Mouse (Mus musculus) G1E (cell line): Measurements from ENCODE around the gene Coro1b.

Experiments used
- CTCF ChIP-seq: IDR thresholded peaks from 2 replicates; pipeline ENCODE4 v1.5.1; 2012; ENCODE audit warnings: low read depth, low read length, inconsistent platforms, mixed read lengths
- GATA1 ChIP-seq: IDR thresholded peaks from 2 replicates; pipeline ENCODE4 v1.6.1; 2012; ENCODE audit warnings: borderline replicate concordance, low read length, inconsistent platforms, mixed read lengths
- GATA2 ChIP-seq: IDR thresholded peaks from 2 replicates; pipeline ENCODE4 v1.6.1; 2012; ENCODE audit warnings: low read depth, low read length, inconsistent platforms, borderline replicate concordance
- POLR2AphosphoS5 ChIP-seq: IDR thresholded peaks from 2 replicates; pipeline ENCODE4 v1.6.1; 2012; ENCODE audit warnings: low read depth, low read length, inconsistent platforms; ENCODE audit not compliant: insufficient replicate concordance
- TAL1 ChIP-seq: conservative IDR thresholded peaks from 2 replicates; pipeline ENCODE4 v1.6.1; 2012; ENCODE audit warnings: low read depth, low read length, inconsistent platforms, mixed read lengths

DNA sequence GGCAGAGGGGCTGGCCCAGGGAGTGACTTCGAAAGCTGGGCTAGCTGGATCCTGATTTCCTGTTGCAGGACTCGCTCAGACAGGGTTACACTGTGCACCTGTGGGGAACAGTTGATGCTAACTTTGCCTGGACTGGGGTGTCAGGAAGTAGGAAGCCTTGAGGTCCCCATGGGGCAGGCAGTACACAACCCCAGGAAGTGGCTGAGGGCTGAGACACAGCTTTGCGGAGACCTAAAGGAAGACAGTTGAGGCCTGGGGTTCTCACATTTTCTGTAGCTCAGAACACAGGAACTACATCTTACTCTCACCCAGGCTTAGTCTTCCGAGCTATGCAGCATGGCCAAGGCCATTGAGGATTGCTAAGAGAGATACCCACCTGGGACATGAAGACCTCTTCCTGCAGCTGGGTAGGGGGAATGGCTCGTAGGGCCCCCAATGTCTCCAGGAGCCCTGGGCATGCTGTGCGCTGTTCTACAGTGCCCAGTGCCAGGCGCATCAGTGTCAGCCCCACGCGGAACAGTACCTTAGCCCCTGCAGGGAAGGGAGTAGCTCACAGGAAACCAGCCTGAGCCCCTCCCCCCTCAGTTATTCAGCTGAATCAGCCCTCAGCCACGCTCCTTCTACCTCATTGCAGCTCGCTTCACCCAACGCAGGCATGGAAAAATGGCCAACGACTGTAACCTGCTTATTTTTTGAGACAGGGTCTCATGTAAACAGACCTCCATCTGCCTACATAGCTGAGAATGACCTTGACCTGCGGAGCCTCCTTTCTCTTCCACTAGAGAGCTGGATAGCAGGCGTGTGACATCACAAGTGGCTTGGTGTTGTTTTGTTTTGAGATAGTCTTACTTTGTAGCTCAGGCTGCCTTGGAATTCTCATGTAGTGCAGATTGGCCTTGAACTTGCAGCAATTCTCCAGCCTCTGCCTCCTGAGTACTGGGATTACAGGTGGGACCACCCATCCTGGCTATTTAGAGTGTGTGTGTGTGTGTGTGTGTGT lies 36.9 kb downstream of the Coro1b start:
- TF ChIP-seq CTCF (no peak), GATA2 (no peak), TAL1 (no peak), GATA1 (no peak), POLR2AphosphoS5 (no peak)
